Mouse (Mus musculus) MEL (cell line): Measurements from ENCODE around the gene H2-Q4.

Experiments
- CTCF ChIP-seq, 3 experiments: IDR thresholded peaks in 2 of 3; conservative IDR thresholded peaks in 1 of 3; 2 replicates each; pipeline ENCODE4 v1.5.1; 2011 to 2012; ENCODE audit warnings: low read length in 3 of 3, low read depth in 2 of 3, mild to moderate bottlenecking in 2 of 3, improper control_type of control experiment in 1 of 3, inconsistent platforms in 1 of 3, mixed read lengths in 1 of 3, moderate library complexity in 1 of 3; ENCODE audit not compliant: control insufficient read depth in 1 of 3, insufficient read depth in 1 of 3, poor library complexity in 1 of 3, severe bottlenecking in 1 of 3
- GABPA ChIP-seq: IDR thresholded peaks from 2 replicates; pipeline ENCODE4 v1.6.1; 2012; ENCODE audit warnings: low read depth, mild to moderate bottlenecking, inconsistent platforms, low read length, improper control_type of control experiment, moderate library complexity
- GATA1 ChIP-seq: IDR thresholded peaks from 2 replicates; pipeline ENCODE4 v1.6.1; 2011; ENCODE audit warnings: low read depth, low read length, improper control_type of control experiment
- NRF1 ChIP-seq: IDR thresholded peaks from 2 replicates; pipeline ENCODE4 v1.6.1; 2014; ENCODE audit warnings: low read depth, mild to moderate bottlenecking, inconsistent platforms, low read length, improper control_type of control experiment, moderate library complexity; ENCODE audit not compliant: poor library complexity, insufficient read depth, severe bottlenecking
- POLR2A ChIP-seq, 2 experiments: IDR thresholded peaks; 2 replicates each; pipeline ENCODE4 v1.6.1; 2011 to 2012; ENCODE audit warnings: low read length in 2 of 2, mild to moderate bottlenecking in 2 of 2, control low read depth in 1 of 2, improper control_type of control experiment in 1 of 2, low read depth in 1 of 2, moderate library complexity in 1 of 2; ENCODE audit not compliant: control insufficient read depth in 1 of 2, insufficient read depth in 1 of 2, poor library complexity in 1 of 2

DNA sequence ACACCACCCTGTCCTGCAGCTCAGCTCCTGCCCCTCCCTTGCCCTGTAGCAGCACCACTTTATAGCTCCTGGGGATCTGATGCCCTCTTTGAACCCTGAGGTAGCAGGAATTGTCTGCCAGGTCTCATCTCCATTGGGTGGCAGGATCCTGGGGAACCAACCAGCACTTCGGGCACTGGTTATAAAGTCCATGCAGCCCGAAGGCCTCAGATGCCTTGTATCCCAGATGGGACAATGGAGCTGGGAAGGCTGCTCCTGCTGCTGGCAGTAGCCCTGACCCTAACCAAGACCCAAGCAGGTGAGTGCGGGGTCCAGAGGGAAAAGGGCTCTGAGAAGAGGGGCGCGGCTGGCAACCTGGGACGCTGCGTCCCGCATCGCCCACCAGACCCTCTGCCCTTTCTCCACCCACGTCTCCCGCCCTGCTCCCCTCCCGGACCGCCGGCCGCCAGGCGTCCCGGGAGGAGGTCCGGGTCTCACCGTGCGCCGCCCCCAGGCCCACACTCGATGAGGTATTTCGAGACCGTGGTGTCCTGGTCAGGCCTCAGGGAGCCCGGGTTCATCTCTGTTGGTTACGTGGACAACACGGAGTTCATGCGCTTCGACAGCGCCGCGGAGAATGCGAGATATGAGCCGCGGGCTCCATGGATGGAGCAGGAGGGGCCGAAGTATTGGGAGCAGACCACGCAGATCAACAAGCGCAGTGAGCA is 20.5 kb upstream of the H2-Q4 start:
- TF ChIP-seq POLR2A (IDR thresholded peaks at IDR 0.05; ENCODE audit: control insufficient read depth in 1 of 2, insufficient read depth in 1 of 2, low read depth in 1 of 2, low read length in 2 of 2, poor library complexity in 1 of 2) (no peak), CTCF (IDR thresholded peaks at IDR 0.05 in 2 of 3, conservative IDR thresholded peaks at IDR 0.05 in 1 of 3; ENCODE audit: control insufficient read depth in 1 of 3, insufficient read depth in 1 of 3, low read depth in 2 of 3, low read length in 3 of 3, poor library complexity in 1 of 3, severe bottlenecking in 1 of 3) (no peak), GATA1 (no peak), GABPA (no peak), NRF1 (no peak)
